Mouse (Mus musculus) hindbrain, embryonic 11.5 days (tissue): ENCODE results near the gene Gpr137. TPM values are rescaled to one million over a fixed set of nuclear protein-coding genes. Genes with fewer than 3 reads are reported as not detected.
"Not testable (repeated sequence)": the region's sequence is repeated elsewhere in the genome, so short reads cannot be mapped to it uniquely, and the experiment has no call there.

Experiments
- ATAC-seq: fragments of 200-750 bp; cut with Nextera tagmentation; 2 replicates; pipeline ENCODE4 v1.8.0; 2017; ENCODE audit warnings: mild to moderate bottlenecking, moderate TSS enrichment, moderate library complexity; ENCODE audit not compliant: low FRiP score
- DNase-seq: peaks from one replicate; pipeline ENCODE4 v3.0.0-alpha.2; 2015; ENCODE audit warnings: low spot score
- H3K27ac ChIP-seq: fragments of 300-500 bp; sonication (generic); 2 replicates; pipeline ENCODE4 v1.5.1; 2014; ENCODE audit warnings: mild to moderate bottlenecking, low read depth, low read length
- H3K27me3 ChIP-seq: fragments of 300-500 bp; sonication (generic); 2 replicates; pipeline ENCODE4 v1.6.1; 2014; ENCODE audit warnings: mild to moderate bottlenecking, low read length, moderate library complexity, mixed read lengths; ENCODE audit not compliant: control insufficient read depth, insufficient read depth
- H3K36me3 ChIP-seq: fragments of 300-500 bp; sonication (generic); 2 replicates; pipeline ENCODE4 v1.6.1; 2014; ENCODE audit warnings: mild to moderate bottlenecking, low read length, moderate library complexity, mixed read lengths; ENCODE audit not compliant: control insufficient read depth, insufficient read depth
- H3K4me1 ChIP-seq: fragments of 300-500 bp; sonication (generic); replicated peaks from 2 replicates; pipeline ENCODE4 v1.6.1; 2014; ENCODE audit warnings: low read length, mixed read lengths; ENCODE audit not compliant: control insufficient read depth, insufficient read depth
- H3K4me2 ChIP-seq: fragments of 300-500 bp; sonication (generic); replicated peaks from 2 replicates; pipeline ENCODE4 v1.6.1; 2014; ENCODE audit warnings: mild to moderate bottlenecking, low read depth, low read length
- H3K4me3 ChIP-seq: fragments of 300-500 bp; sonication (generic); 2 replicates; pipeline ENCODE4 v1.5.1; 2014; ENCODE audit warnings: low read depth, low read length
- H3K9ac ChIP-seq: fragments of 300-500 bp; sonication (generic); 2 replicates; pipeline ENCODE4 v1.6.1; 2014; ENCODE audit warnings: low read depth, low read length
- H3K9me3 ChIP-seq: fragments of 300-500 bp; sonication (generic); 2 replicates; pipeline ENCODE4 v1.6.1; 2016; ENCODE audit warnings: low read length; ENCODE audit not compliant: control insufficient read depth
- WGBS: fragments of 180-500 bp; shearing (Covaris S2); extraction: QIAGEN DNeasy Blood & Tissue Kit; methylation state at CpG from one replicate; pipeline ENCODE4 v1.1.7; 2014; 5-methylcytosine and 5-hydroxymethylcytosine counted together
- polyA plus RNA-seq: library from polyadenylated mRNA; unstranded; fragments of >200 nt; fragmentation: Nextera tagmentation; extraction: Ambion mirVana; gene quantifications from 2 replicates; pipeline ENCODE4 v1.2.1, GENCODE M21; 2014

The Gpr137 gene
- polyA plus RNA-seq, 1 experiment from 2014 or later: 27.9 TPM

DNA sequence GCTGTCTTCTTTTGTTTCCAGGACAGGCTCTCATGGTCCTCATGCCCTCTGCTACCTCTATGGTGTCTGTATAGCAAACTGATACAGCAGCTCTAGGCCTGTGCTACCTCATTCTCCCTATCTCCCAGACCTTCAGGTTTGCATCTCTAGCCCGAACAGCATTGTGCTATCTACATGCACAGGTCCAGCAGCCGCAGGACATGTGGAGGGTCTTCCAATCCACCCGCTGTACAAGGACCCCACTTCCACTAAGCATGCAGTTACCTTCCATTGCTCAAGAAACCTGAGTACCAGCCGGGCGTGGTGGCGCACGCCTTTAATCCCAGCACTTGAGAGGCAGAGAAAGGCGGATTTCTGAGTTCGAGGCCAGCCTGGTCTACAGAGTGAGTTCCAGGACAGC is 27.7 kb downstream of the Gpr137 start:
- Histone ChIP-seq H3K27me3 (no peaks in the 10 kb centered on the region), H3K4me2 (no peak overlapping the region), H3K9me3 (no peaks in the 10 kb centered on the region), H3K36me3 (peaks cover 8% of the 10 kb centered on the region; the same call in 1 of the 2 replicates), H3K4me1 (peaks cover 2% of the 10 kb centered on the region; the same call in 1 of the 2 replicates), H3K4me3 (no peak overlapping the region), H3K27ac (no peak overlapping the region), H3K9ac (no peak overlapping the region)
- 93% methylated on average over 9 of the region's 9 CpGs for WGBS
- DNase-seq (no peak), ATAC-seq (no peak)

DNA sequence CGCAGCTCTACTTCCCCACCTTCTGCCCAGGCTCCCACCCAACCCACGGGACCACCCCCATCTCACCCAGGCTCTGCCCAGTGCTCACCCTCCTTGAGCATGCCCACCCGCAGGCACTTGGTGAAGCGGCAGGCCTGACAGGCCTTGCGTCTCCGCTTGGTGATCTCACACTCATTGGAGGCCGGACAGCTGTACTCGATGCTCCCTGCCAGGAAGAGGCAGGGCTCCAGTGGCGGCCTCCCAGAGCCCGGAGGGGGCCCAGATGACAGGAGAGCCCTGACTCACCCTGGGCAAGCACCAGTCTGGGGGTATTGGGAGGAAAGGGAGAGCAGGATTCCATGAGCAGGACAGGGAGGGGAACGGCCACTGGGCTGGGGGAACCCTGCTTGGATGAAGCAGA is 28.3 kb downstream of the Gpr137 start:
- Histone ChIP-seq H3K27me3 (no peaks in the 10 kb centered on the region), H3K36me3 (peaks cover 8% of the 10 kb centered on the region; the same call in 1 of the 2 replicates), H3K4me3 (no peak overlapping the region), H3K4me2 (no peak overlapping the region), H3K27ac (no peak overlapping the region), H3K9me3 (no peaks in the 10 kb centered on the region), H3K9ac (no peak overlapping the region), H3K4me1 (peaks cover 2% of the 10 kb centered on the region)
- ATAC-seq (no peak), DNase-seq (no peak)
- 80% methylated on average over 11 of the region's 11 CpGs for WGBS

DNA sequence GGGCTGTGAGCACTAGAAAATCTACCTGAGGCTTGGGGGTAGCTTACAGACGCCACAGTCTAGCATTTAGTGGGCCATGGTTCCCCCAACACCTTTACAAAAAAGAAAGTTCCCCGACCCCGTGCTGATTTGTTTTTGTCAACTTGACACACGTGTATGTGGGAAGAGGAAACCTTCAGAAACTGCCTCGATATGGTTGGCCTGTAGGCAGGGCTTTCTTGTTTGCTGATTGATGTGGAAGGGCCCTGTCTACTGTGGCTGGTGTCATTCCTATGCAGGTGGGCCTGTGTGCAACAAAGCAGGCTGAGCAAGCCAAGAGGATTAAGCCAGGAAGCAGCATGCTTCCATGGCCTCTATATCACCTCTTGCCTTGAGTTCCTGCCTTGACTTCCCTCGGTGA is 29.2 kb downstream of the Gpr137 start:
- H3K36me3 ChIP-seq: peaks cover 8% of the 10 kb centered on the region; the same call in 1 of the 2 replicates
- no peak overlapping the region for H3K4me3 ChIP-seq
- no peak overlapping the region for H3K27ac ChIP-seq
- H3K4me2 ChIP-seq: no peak overlapping the region
- DNase-seq (no peak), ATAC-seq (no peak)
- no peak overlapping the region for H3K9ac ChIP-seq
- H3K9me3 ChIP-seq: no peaks in the 10 kb centered on the region
- H3K27me3 ChIP-seq: no peaks in the 10 kb centered on the region
- peaks cover 9% of the 10 kb centered on the region for H3K4me1 ChIP-seq
- WGBS: 89% methylated on average over 6 of the region's 6 CpGs

DNA sequence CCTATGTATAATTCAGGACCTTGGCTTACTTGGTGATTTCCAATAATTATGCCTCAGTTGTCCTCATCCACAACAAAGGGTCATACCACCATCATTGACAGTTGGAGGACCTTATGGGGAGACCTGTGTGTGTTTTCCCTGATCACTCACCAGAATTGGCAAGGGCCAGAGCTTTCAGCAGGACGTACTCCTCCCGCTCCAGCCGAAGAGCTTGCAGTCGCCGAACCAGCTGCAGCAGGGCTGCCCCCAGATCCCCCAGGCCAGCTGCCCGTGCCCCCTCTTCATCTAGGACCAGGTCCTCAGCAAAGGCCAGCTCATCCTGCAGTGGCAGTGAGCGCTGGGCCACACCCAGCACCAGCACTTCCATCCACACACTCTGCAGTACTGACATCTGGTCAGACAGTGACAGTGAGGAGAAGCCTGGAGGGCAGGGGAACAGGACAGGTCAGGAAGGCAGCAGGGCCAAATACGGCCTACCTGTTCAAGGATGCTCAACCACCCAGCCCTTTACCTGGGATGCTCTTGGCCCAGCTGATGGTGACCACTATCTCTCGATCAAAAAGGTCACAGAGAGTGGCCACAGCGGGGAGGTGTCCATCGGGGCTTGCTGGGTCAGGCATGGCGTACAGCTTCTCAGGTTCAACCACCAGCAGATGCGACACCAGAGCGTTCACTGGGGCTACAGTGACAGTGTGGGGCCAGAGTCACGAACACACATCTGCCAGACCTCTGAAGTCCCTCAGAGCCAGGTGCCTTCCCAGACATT is 29.9 kb downstream of the Gpr137 start:
- H3K4me1 ChIP-seq: peaks cover 12% of the 10 kb centered on the region
- H3K4me3 ChIP-seq: no peak overlapping the region
- H3K4me2 ChIP-seq: no peak overlapping the region
- 92% methylated on average over 15 of the region's 15 CpGs for WGBS
- no peak for DNase-seq
- H3K36me3 ChIP-seq: peaks cover 8% of the 10 kb centered on the region; the same call in 1 of the 2 replicates
- ATAC-seq: no peak
- no peak overlapping the region for H3K27ac ChIP-seq
- no peaks in the 10 kb centered on the region for H3K27me3 ChIP-seq
- H3K9ac ChIP-seq: no peak overlapping the region
- no peaks in the 10 kb centered on the region for H3K9me3 ChIP-seq

- no peak for ATAC-seq
- no peak for DNase-seq
- no peaks in the 10 kb centered on the region for H3K27me3 ChIP-seq
- H3K9ac ChIP-seq: no peak overlapping the region
- H3K9me3 ChIP-seq: no peaks in the 10 kb centered on the region
- peak overlapping the region; percentile 17 for H3K4me2 ChIP-seq
- 90% methylated on average over 19 of the region's 19 CpGs for WGBS
- peak overlapping the region; percentile 20; the same call in 1 of the 2 replicates for H3K4me3 ChIP-seq
- H3K4me1 ChIP-seq: peaks cover 12% of the 10 kb centered on the region
- H3K36me3 ChIP-seq: peaks cover 13% of the 10 kb centered on the region
- no peak overlapping the region for H3K27ac ChIP-seq
These were observed 30.9 kb downstream of the Gpr137 start for GRCm38 (mm10) chr19:6911101-6912074.

DNA sequence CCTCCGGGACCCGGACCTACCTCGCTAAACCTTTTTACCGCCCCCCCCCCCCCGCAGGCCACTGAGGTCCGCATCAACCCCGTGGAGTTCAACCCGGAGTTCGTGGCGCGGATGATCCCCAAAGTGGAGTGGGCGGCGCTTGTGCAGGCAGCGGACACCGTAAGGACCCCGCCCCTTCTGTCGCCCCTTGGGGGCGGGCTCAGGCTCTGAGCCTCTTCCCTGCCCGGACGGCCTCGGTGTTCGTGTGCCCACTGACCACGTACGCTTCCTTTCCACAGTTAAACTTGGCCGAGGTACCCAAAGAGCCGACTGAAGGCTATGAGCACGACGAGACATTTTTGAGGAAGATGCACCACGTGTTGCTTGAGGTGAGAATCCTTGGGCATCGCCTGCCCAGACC is 32.0 kb downstream of the Gpr137 start:
- peak; percentile 66 for DNase-seq
- Histone ChIP-seq H3K4me2 (peak overlapping the region; percentile 73), H3K27ac (peak overlapping the region; percentile 95), H3K4me1 (peaks cover 12% of the 10 kb centered on the region), H3K4me3 (peak overlapping the region; percentile 61), H3K9ac (peak overlapping the region; percentile 60), H3K36me3 (peaks cover 13% of the 10 kb centered on the region)
- not testable (repeated sequence) for H3K9me3 ChIP-seq, H3K27me3 ChIP-seq
- WGBS: under 1% methylated on average over 27 of the region's 30 CpGs
- peak; percentile 26; the same call in 1 of the 2 replicates for ATAC-seq

GRCm38 (mm10) chr19:6909507-6910289 is 32.6 kb downstream of the Gpr137 start, which contains the start of the genes Trmt112 and Prdx5:
TSS of gene Trmt112 (plus strand) at chr19:6909698.
TSS of gene Prdx5 (minus strand) at chr19:6910106.
- peak within 1 kb of the TSS; percentile 61 for H3K4me3 ChIP-seq
- peaks cover 12% of the 10 kb centered on the region for H3K4me1 ChIP-seq
- H3K9ac ChIP-seq: peak within 1 kb of the TSS; percentile 60
- peaks cover 13% of the 10 kb centered on the region for H3K36me3 ChIP-seq
- peak within 1 kb of the TSS; percentile 73 for H3K4me2 ChIP-seq
- DNase-seq (peak; percentile 94), ATAC-seq (peak; percentile 92)
- H3K27me3 ChIP-seq: no peaks in the 10 kb centered on the region
- WGBS: under 1% methylated on average over 65 of the region's 65 CpGs
- peak within 1 kb of the TSS; percentile 95 for H3K27ac ChIP-seq
- H3K9me3 ChIP-seq: no peaks in the 10 kb centered on the region

DNA sequence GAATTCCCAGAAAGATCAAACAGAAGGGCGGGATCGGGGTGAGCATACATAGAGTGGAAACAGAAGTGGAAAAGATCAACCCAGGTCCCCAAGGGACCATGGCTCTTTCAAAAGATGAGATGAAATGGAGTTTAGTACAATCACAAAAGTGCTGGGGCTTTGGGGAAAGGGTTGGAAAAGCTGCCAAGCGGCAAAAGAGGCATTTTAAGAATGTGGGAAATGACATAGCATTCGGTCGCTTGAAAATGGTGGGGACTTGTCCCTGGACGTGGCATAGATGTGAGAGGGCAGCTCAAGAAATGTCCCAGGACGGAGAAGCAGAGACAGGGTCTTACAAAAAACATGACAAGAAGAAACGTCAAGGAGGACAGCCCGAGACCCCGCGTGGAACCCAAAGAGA is 33.3 kb downstream of the Gpr137 start:
- Histone ChIP-seq H3K4me1 (peaks cover 12% of the 10 kb centered on the region), H3K36me3 (peaks cover 12% of the 10 kb centered on the region), H3K9ac (peak overlapping the region; percentile 60), H3K27me3 (no peaks in the 10 kb centered on the region), H3K4me3 (peak overlapping the region; percentile 61), H3K9me3 (no peaks in the 10 kb centered on the region), H3K4me2 (peak overlapping the region; percentile 73), H3K27ac (peak overlapping the region; percentile 95)
- ATAC-seq (no peak), DNase-seq (no peak)
- WGBS: 11% methylated on average over 11 of the region's 11 CpGs
